Mouse (Mus musculus) Muller cell, postnatal 12 days (primary cell): ENCODE measurements around the gene Crybg3.

ENCODE experiments used
- DNase-seq: peaks from one replicate; pipeline ENCODE4 v3.0.0-alpha.2; 2015; ENCODE audit errors: inconsistent ontology term

Crybg3 gene

DNA sequence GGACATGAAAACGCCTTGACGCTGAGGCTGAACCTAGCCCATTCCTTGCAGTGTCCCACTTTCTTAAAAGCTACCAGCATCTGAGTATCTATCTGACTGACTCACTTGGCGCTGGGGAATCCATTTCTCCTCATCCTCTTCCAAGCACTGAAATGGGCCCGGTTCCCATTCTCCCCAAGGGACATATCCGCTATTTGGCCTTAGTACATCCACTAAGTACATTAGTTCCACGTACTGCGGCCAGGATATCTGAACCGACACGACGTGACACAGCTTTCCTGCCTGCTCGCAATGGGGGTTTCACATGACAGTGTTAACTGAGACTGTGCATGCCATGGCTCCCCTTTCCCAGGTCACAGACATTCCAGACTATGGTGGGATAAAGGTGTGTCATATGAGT lies 66.4 kb downstream of the Crybg3 start:
- DNase-seq = no peak

DNA sequence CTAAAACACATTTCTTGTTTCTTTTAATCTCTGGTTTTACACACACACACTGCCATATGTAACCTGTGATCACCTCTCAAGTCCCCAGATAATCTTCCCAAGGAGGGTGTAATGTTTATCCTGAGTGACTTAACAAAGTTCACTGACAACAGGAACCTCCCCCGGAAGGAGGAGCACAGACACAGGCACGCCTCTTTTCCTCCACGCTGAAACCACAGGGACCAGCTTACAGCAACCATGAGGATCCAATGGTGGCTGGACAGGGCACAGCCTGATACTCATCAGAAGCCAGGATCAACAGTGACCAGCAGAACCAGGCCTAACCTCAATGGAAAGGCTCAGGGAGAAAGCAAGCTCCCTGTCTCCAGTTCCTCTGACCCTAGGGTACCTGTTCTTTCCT lies 68.2 kb downstream of the Crybg3 start:
- DNase-seq = no peak

DNA sequence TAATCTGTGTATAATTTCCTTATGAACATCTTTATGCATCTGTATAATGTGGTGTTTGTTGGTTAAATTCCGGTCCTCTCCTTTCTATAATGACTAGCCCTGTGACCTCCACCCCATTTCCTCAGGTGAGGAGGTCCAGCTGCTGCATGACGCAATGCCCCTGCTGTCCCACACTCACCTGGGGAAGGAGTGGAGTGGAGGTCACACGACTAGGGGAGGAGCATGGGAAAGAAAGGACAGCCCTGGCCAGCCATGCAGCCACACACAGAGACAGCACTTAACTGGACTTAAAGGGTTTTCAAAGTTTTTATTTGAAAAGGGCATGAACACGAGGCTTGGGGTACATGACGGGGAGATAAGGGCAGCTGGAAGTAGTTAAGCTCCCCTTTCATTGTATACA lies 69.5 kb downstream of the Crybg3 start:
- no peak for DNase-seq

DNA sequence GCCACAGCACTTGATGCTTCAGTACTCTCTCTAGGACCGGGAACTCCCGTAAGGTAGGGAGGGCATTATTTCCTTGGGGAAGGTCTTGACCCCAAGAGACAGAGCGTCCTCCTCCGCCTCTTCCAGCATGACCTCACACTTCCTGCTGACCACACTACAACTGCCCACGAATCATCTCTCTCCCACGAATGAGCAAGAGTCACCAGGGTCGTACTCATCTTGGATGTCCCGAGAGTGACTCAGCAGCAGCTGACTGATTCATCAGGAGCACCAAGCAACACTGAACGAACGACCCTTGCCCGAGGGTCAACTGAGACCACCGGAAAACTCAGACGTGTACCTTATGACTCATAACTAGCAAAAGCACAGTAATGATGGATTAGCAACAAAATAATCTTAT lies 71.2 kb downstream of the Crybg3 start:
- DNase-seq = no peak

DNA sequence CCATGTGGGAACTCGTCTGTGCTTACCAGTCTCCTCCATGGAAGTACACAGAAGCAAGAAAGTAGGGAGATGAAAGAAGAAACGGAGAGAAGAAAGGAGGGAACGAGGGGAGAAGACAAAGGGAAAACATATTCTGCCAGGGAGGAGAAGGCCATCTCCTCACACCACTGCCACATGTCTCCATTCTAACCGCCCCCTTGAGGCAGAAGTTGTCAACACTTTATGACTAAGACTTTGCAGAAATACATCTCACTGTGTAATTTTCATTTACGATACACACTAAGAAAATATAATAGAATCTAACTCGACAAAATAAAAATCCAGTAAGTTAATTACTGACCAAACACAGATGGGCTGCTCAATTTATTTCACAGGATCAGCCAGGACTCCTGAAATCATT lies 73.8 kb downstream of the Crybg3 start:
- DNase-seq = no peak

DNA sequence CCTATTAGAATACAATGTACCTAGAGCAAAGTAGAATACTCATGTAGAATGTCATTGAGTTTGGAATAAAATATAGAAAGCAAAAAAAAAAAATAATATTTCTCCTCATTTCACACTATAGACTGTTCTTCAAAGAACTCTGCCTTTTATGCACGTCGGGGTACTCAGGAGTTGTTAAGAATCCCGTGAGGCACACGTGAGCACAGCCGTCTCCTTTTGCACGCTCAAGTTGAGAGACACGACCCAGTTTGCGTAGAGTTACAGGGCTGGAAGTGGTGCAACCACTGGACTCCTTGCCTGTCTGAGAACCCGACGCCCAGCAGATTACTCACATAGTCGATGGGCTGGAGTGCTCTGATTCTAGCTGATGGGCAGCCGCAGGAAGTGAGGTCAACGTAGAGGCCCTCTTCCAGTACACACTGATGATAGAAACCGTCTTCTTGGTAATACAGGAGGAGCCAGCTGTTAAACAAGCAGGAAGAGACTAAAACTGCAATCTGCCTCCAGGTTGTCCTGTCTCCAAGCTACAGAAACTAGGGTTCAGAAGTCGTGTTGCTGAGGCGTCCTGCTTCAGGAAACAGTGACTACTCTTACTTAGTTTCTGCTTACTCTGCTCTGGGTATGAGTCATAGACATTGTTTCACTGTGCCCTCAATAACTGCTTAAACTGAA lies 78.9 kb downstream of the Crybg3 start:
- DNase-seq = no peak

DNA sequence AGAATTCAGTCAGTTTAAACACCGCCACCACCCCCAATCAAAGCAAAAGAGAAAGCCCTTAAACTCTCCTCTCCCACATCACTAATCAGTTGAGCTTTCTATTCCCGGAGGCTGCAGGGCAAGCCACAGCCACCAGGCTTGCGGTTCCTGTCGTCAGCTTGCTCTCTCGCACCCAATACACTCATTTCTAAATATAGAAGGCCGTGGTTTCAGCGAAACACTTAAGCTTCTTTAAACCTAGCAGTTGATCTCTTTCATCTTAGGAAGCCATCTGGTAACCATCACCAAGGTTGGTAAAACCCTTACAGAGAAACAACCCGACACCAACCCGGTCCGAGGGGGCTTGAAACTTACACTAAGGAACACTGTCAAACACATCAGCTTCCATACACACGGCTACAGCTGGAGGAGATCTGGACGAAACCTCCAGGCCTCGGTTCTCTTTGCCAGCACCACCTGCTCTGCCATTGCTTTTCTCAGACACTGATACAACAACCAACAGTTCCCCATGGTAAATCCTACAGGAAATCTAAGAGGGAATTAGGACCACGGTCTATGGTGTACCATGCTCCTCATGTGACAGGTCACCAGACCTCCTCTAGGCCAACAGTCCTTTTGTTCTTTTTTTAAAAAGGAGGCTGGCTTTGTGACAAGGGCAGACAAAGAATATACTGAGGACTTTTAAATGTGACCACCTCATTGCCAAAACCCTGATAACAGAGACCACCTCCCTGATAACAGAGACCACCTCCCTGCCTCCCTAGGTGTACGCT lies 83.1 kb downstream of the Crybg3 start:
- no peak for DNase-seq

DNA sequence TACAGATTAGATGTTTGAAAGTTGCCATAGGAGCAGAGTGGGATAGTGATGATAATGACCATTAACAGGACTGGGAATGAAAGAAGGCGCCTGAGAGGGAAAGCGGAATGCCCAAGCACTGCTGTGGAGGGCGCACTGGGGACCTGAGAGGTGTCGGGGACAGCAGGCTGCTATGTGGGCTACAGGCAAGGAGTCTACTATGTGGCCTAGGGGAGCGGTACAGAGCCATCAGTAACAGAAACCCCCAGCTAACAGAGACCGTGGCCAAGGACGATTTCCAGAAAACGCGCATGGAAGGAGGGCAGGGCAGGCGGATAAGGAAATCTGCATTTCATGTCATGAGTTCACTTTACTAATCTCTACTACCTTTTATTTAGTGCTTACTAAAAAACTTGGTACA lies 83.8 kb downstream of the Crybg3 start:
- no peak for DNase-seq

DNA sequence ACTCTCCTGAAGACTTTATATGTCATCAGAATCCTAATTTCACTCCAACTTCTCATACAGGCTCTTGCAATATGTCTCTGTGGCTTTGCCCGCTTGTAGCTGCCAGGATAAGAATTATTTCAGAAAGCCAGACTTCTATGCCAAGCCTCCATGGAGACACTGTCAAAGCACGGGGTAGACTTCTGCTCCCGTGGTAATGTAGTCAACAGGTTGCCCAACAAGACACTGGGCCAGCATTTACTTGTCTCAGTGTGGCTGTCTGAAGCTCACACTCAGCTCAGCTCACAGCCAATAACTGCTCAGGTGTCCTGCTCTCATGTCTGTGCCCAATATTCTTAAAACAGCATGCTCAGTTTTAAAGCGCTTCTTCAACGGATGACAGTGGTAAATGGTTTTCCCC lies 85.6 kb downstream of the Crybg3 start:
- DNase-seq = no peak

DNA sequence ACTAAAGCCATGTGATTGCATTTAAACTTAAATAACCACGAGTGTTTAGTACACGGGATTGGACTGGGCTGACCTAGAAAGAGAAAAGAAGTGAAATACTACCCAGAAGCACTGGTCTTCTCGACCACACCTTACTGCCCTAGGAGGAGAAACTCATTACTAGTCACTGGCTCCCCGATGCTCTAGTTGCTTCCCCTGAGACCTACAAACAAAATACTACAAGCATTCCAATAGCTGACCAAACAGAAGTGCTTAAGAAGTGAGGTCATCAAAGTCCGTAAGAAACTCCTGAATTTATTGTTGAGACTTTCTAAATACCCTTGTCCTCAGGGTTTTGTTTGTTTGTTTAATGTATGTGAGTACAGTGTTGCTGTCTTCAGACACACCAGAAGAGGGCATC lies 90.9 kb downstream of the Crybg3 start:
- DNase-seq = no peak

DNA sequence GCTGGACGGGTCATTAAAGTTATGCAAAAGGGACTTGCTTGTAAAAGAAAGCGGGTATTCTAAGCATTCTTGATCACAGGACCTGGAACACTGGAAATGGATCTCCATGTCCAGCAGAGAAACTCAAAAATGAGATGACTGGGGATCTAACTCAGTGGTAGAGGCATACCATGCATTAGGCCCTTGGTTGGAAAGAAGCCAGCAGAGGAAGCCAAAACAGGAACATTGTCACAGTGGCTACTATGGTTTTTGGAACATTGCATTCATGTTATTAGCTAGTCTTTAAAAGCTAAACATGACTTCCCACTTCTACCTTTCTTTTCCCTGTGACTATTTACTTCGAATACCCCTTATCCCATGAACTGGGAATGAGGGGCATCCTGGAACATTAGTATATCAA lies 101.6 kb downstream of the Crybg3 start:
- no peak for DNase-seq

DNA sequence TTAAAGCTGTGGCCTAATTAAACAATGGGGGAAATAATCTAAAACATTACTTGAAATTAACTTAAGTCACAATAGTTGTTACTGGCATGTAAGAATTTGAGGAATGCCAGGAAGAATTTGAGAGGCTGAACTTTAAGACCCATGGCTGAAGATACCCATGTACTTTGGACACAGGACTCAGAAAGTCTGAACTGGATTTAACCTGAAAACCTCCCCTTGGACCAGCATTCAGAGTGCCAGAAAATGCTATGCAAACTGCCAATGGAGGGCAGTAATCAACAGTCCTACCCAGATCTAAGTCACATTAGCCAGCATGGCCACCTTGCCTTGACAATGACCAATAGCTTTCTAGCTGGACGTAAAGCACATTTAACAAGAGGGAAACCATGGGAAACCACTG lies 102.8 kb downstream of the Crybg3 start:
- peak; percentile 38 for DNase-seq

DNA sequence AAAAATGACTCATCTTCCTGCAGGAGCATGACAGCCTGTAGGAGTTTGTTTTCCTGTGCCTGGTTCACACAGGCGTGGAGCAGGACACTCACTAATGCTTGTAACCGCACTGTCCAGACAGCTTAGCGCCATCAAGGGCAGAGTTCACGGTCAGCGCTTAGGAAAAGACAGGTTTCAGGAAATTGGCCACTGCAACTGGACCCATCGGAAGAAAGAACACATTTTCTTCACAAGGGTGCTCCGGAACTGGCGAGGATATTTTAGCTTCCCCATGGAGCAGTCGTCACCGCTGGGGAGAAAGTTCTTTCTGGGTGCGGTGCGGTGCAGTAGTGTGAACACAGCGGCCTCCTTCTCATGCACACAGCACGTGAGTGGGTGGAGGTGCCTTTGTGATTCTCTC lies 107.6 kb downstream of the Crybg3 start:
- DNase-seq = no peak

DNA sequence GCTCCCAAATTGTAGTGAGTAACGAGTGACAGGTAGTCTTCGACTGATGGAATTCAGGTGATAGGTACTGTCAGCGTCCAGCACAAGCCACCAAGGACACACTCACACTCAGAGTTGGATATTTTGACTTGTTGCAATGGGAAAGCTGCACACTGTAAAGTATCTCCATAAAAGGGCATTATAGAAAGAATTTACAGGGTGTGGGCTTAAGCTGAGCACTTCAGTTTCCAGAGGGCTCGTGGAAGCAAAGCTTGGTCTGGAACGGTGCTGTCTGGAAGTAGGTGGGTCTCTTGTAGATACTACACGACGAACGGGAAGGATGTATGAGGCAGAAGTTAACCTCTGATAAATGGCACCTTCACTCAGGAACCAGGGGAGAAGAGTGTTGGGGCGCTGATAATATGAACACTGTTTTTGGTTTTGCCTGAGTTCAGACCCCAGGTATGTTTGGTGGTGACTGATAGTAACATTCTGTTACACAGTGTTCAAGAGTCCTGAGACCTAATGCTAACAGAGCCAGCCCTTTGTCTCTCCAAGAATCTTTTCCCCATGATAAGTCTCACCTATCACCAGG lies 112.7 kb downstream of the Crybg3 start:
- DNase-seq = no peak

DNA sequence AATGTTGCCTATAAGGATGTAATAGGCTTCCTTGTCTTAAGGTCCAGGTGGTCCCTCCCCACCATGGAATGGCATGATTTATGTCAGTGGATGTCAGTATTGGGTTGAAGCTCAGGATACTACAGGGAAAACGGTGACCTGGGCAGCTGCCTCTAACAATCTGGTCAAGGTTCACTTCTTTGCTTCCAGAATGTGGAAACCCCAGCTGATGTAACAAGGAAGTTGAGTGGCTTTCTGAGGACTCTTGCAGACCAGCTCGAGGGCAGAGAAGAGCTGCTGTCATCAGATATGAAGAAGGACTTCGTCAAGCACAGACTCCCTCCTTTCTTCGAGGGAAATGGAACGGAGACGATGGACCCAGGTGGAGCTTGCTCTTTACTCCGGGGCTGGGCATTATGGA lies 113.5 kb downstream of the Crybg3 start:
- no peak for DNase-seq

DNA sequence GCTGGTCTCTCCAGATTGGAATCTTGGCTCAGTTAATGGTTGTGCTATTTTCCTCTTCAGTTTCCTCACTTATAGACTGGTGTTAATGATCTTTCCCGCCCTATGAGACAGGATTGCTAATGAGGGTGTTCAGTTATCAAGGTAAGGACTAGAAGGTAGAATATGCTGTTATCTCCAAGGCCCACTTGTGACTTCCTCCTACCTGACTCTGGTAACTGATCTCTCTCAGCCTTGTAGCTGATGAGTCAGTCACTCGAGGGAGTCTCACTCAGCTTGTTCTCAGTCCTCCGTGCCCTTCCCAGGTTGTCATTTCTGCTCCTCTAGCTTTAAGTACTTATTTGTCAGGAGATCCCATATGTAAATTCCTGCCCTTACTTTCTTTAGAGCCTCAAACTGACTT lies 122.8 kb downstream of the Crybg3 start:
- no peak for DNase-seq

DNA sequence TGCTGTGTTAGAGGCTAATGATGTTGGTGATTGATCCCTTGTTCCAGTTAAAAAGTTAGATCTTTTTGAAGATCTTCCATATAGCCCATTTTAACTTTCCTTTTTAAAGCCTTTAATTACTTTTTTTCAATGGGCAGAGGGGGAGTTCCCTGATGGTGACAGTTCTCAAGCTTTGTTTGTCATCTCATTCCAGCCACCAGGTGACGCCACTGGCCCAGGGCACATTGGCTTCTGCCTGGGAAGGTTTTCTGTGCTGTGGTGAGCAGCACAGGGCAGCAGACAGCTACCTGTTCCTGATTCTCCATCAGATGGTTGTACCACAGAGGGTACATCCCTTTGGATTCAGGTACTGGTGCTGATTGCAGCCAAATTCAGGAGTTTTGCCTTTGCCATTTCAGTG lies 126.0 kb downstream of the Crybg3 start:
- peak; percentile 41 for DNase-seq

DNA sequence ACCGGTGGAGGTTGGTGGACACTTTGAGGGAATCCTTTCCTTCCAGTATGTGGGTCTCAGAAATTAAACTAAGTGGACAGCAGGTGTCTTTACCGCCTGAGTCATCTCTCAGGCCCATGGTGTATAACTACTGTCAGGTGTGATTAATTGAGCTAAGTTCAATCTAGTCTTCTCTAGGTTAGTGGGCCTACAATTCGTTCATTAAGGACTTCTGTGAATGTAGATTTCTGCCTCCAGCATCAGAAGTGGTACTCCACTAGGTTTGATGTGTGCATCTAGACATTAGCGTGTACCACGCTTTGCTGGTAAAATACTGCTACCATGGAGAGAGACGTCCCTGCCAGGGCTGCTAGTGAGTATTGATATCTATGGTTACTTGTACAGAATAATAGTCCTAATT lies 128.2 kb downstream of the Crybg3 start:
- DNase-seq = no peak

DNA sequence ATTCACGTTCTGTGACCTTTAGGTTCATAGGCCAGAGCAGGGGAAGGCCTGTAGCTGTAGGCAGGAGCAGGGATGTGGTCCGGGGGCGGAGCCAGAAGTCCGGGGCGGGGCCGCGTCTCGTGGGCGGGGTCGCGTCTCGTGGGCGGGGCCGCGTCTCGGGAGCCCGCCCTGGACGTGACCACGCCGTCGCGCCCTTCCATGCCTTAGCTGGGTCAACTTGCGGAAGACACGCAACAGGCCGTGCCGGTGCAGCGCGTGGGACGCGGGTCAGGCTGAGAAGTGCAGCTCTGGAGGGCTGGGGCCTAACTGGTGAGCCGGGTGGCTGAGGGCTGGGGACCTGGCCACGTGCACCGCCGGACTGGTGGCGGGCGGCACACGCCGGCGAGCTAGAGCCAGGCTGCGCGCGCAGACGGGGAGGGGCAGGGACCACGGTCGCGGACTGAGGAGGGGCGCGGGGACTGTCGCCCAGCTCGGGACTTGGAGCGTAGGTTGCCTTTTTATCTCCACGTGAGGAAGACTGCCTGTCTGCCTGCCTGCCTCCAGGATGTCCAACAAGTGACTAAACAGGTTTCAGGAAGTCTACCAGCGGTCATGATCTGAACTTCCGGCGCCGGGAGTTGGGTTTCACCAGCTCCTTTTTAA lies 129.0 kb downstream of the Crybg3 start, which contains the start of gene Riox2:
Gene Riox2, plus strand, starts transcription at position 139 of the 642 bp plus-strand sequence.
- DNase-seq = peak; percentile 92

DNA sequence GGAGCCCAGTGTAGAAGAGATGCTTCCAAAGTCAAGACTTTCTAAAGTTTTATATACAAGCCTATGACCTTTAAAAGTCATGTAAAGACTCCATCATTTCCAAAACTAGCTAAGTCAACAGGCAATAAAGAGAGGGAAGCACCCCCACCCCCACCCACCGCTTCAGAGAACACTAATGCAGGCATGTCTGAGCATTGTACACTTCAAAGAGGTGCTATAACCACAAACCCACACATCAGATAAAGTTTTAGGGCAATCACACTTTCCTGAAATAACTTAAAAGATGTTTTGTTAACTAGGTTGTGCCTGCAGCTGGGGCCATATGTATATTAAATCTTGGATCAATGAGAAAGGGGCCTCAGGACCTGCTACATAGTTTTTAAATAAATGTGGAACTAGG lies 130.9 kb downstream of the Crybg3 start:
- no peak for DNase-seq

DNA sequence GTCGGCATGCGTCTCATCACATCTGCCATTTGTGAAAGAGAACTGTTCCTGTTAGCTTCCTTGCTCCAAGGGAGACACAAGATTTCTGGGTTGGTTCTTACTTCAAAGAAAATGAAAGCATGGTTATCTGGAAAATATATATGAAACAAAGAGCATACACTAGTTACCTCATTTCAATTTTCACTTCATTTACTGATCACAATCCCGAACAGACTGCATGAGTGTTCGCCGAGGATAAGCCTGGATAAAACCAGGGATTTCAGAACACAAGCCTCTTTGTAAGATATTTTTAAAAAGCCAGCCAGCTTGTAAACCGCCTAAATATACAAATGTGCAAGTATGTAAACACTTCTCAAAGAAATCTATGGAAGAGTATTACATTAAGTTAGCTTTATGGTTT lies 136.8 kb downstream of the Crybg3 start:
- DNase-seq = no peak

DNA sequence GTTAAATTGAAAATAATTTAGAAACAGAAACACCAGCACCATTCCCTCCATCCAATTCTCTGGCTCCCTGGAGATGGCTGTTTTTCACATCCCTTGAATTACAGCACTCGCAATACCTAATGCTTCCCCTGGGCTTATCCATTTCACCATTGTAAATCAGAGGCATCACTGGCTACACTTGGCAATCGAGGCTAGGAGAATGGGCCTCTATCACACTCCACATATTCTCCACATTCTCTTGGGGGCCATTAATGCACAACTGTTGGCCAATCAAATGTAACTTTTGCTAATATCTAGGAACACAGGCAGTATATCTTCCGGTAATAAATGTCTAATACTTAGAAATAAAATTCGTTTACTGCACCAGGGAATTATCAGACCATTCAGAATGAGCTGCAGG lies 137.2 kb downstream of the Crybg3 start:
- no peak for DNase-seq
